Mouse (Mus musculus) adrenal gland, postnatal 25 days (tissue): ENCODE data around the gene Aff1. TPM values are rescaled to one million over a fixed set of nuclear protein-coding genes. Genes with fewer than 3 reads are reported as not detected.

Source experiments
- DNase-seq: peaks from one replicate; pipeline ENCODE4 v3.0.0; 2021; ENCODE audit warnings: mixed read lengths
- total RNA-seq: library from RNA; stranded (reverse); gene quantifications from 2 replicates; pipeline ENCODE4 v1.2.3, GENCODE M21; 2021

The Aff1 gene
- total RNA-seq, 1 experiment from 2014 or later = 53.3 TPM

- DNase-seq = no peak
Measured at GRCm38 (mm10) chr5:103726281-103726938, 34.2 kb downstream of the Aff1 start.

- no peak for DNase-seq
Measured at GRCm38 (mm10) chr5:103727777-103728395, 35.7 kb downstream of the Aff1 start.

GRCm38 (mm10) chr5:103729225-103729624 is 37.1 kb downstream of the Aff1 start:
- no peak for DNase-seq

- DNase-seq = no peak
Measured at GRCm38 (mm10) chr5:103730142-103730541, 38.0 kb downstream of the Aff1 start.

GRCm38 (mm10) chr5:103730727-103731126 is 38.6 kb downstream of the Aff1 start:
- DNase-seq = no peak

GRCm38 (mm10) chr5:103732581-103732980 is 40.4 kb downstream of the Aff1 start:
- no peak for DNase-seq

- no peak for DNase-seq
Measured at GRCm38 (mm10) chr5:103735411-103736112, 43.4 kb downstream of the Aff1 start.

GRCm38 (mm10) chr5:103736553-103737207 is 44.5 kb downstream of the Aff1 start:
- no peak for DNase-seq

- peak; percentile 43 for DNase-seq
Measured at GRCm38 (mm10) chr5:103737208-103738066, 45.3 kb downstream of the Aff1 start.

- DNase-seq = no peak
Measured at GRCm38 (mm10) chr5:103738509-103738908, 46.3 kb downstream of the Aff1 start.

GRCm38 (mm10) chr5:103739163-103739562 is 47.0 kb downstream of the Aff1 start:
- no peak for DNase-seq

- DNase-seq = no peak
Measured at GRCm38 (mm10) chr5:103740093-103740902, 48.1 kb downstream of the Aff1 start.

GRCm38 (mm10) chr5:103740903-103741246 is 48.7 kb downstream of the Aff1 start:
- no peak for DNase-seq

GRCm38 (mm10) chr5:103741443-103741842 is 49.3 kb downstream of the Aff1 start:
- DNase-seq = no peak

GRCm38 (mm10) chr5:103741992-103742391 is 49.8 kb downstream of the Aff1 start:
- DNase-seq = no peak

- DNase-seq = no peak
Measured at GRCm38 (mm10) chr5:103744531-103744930, 52.4 kb downstream of the Aff1 start.

- no peak for DNase-seq
Measured at GRCm38 (mm10) chr5:103745635-103746034, 53.5 kb downstream of the Aff1 start.

GRCm38 (mm10) chr5:103746561-103747085 is 54.4 kb downstream of the Aff1 start:
- no peak for DNase-seq

GRCm38 (mm10) chr5:103747098-103747497 is 54.9 kb downstream of the Aff1 start:
- no peak for DNase-seq

GRCm38 (mm10) chr5:103748343-103748742 is 56.2 kb downstream of the Aff1 start:
- DNase-seq = no peak
